Mouse (Mus musculus) hindbrain, postnatal 0 days (tissue): ENCODE data around the gene Slpi. TPM values are rescaled to one million over a fixed set of nuclear protein-coding genes. Genes with fewer than 3 reads are reported as not detected.
A peak's percentile ranks its signal among the peaks of the same experiment; 100 is the strongest.

Experiments used
- ATAC-seq: fragments of 200-750 bp; cut with Nextera tagmentation; 2 replicates; pipeline ENCODE4 v1.8.0; 2017; ENCODE audit warnings: mild to moderate bottlenecking, moderate TSS enrichment, moderate library complexity
- DNase-seq: peaks from one replicate; pipeline ENCODE4 v3.0.0-alpha.2; 2015; ENCODE audit warnings: low spot score
- H3K27ac ChIP-seq: fragments of 300-500 bp; sonication (generic); 2 replicates; pipeline ENCODE4 v1.5.1; 2014; ENCODE audit warnings: mild to moderate bottlenecking
- H3K27me3 ChIP-seq: fragments of 300-500 bp; sonication (generic); 2 replicates; pipeline ENCODE4 v1.6.1; 2014; ENCODE audit warnings: low read length, mixed read lengths; ENCODE audit not compliant: insufficient read depth
- H3K36me3 ChIP-seq: fragments of 300-500 bp; sonication (generic); 2 replicates; pipeline ENCODE4 v1.6.1; 2014; ENCODE audit warnings: low read length, mixed read lengths; ENCODE audit not compliant: insufficient read depth
- H3K4me1 ChIP-seq: fragments of 300-500 bp; sonication (generic); 2 replicates; pipeline ENCODE4 v1.6.1; 2014; ENCODE audit warnings: antibody characterized with exemption, low read length, mixed read lengths; ENCODE audit not compliant: insufficient read depth
- H3K4me2 ChIP-seq: fragments of 300-500 bp; sonication (generic); 2 replicates; pipeline ENCODE4 v1.6.1; 2014; ENCODE audit warnings: low read depth, mild to moderate bottlenecking, low read length, moderate library complexity, mixed read lengths
- H3K4me3 ChIP-seq: fragments of 300-500 bp; sonication (generic); 2 replicates; pipeline ENCODE4 v1.5.1; 2014; ENCODE audit warnings: low read length
- H3K9ac ChIP-seq: fragments of 300-500 bp; sonication (generic); replicated peaks from 2 replicates; pipeline ENCODE4 v1.6.1; 2014; ENCODE audit warnings: mild to moderate bottlenecking, low read length, moderate library complexity, mixed read lengths
- H3K9me3 ChIP-seq: fragments of 300-500 bp; sonication (generic); 2 replicates; pipeline ENCODE4 v1.6.1; 2016; ENCODE audit warnings: low read length, mixed read lengths
- CTCF ChIP-seq: IDR thresholded peaks from 2 replicates; pipeline ENCODE4 v1.5.1; 2016; ENCODE audit warnings: antibody characterized with exemption, control low read depth, low read depth
- WGBS: fragments of 180-500 bp; shearing (Covaris S2); extraction: QIAGEN DNeasy Blood & Tissue Kit; methylation state at CpG from one replicate; pipeline ENCODE4 v1.1.7; 2014; 5-methylcytosine and 5-hydroxymethylcytosine counted together
- polyA plus RNA-seq: library from polyadenylated mRNA; unstranded; fragments of >200 nt; fragmentation: Nextera tagmentation; extraction: Ambion mirVana; gene quantifications from 2 replicates; pipeline ENCODE4 v1.2.1, GENCODE M21; 2015
- total RNA-seq: library from RNA; depleted of rRNA; stranded (reverse); fragments of >200 nt; gene quantifications from 2 replicates; pipeline ENCODE4 v1.2.3, GENCODE M21; 2014

The Slpi gene
- total and polyA plus RNA-seq, 2 experiments from 2014 or later, result 0.40 TPM; not detected in 1

DNA sequence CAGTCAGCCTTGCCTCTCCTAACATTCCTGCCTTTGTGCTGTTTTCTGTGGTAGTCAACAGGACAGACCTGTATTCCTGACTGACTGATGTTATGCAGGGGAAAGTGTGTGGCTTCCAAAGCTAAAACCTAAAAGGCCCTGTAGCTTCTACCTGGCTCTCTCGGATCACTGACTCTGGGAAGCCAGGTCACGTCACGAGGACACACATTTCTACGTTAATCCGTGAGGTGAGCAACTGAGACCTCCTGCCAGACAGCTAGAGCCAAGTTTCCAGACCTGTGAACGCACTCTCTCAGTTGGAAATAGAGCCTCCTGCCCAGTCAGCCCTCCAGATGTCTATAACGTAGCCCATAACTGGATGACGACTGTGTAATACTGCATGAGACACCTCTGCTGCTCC lies 33.1 kb upstream of the Slpi start:
- WGBS, result 82% methylated on average over 8 of the region's 8 CpGs
- no peak for ATAC-seq

DNA sequence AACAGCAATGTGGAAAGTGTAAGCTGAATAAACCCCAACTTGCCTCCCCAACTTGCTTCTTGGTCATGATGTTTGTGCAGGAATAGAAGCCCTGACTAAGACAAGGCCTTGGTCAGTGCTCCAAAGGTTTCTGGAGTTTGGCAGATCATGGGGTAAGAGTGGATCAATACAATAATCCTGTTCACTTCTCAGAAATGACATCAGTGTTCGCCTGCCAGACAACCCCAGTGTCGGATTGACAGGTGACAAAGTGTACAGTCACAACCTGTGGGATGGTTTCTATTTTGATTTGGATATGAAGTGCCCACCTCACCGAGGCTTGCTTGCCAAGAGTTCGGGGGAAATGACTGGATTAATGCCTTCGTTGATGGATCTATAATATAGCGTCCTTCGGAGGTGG lies 32.4 kb upstream of the Slpi start:
- no peak for ATAC-seq
- no peak for TF ChIP-seq CTCF

More for the DNA sequence above, 33.1 kb upstream of the Slpi start:
- no peak for DNase-seq
- Histone ChIP-seq H3K4me2 (no peak overlapping the region), H3K27ac (no peak overlapping the region), H3K4me1 (no peaks in the 10 kb centered on the region), H3K4me3 (no peak overlapping the region), H3K27me3 (no peaks in the 10 kb centered on the region), H3K36me3 (no peaks in the 10 kb centered on the region), H3K9me3 (no peaks in the 10 kb centered on the region), H3K9ac (no peak overlapping the region)
- no peak for TF ChIP-seq CTCF

DNA sequence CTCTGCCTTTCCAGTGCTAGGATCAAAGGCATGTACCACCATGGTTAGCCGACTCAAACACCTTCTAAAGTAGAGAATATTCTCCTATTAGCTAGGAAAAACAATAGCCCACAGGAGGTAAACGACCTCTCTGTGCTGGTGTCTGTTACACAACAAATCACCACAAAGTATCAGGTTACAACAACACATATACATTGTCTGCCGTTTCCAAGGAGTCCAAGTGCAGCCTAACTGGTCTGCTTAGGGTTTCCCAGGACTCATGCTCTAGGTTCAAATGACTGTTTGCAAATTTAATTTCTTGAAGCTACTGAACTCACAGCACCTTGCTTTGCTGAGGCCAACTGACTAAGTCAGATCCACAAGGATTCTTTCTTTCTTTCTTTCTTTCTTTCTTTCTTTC lies 30.6 kb upstream of the Slpi start:
- H3K4me1 ChIP-seq, result no peaks in the 10 kb centered on the region
- no peaks in the 10 kb centered on the region for H3K27me3 ChIP-seq
- no peak overlapping the region for H3K4me3 ChIP-seq
- ATAC-seq (no peak), DNase-seq (no peak)
- no peak overlapping the region for H3K9ac ChIP-seq
- H3K36me3 ChIP-seq, result no peaks in the 10 kb centered on the region
- no peak overlapping the region for H3K27ac ChIP-seq
- H3K9me3 ChIP-seq, result no peaks in the 10 kb centered on the region
- no peak overlapping the region for H3K4me2 ChIP-seq
- no peak for TF ChIP-seq CTCF
- WGBS, result 4% methylated on average over 3 of the region's 3 CpGs

More for the DNA sequence above, 32.4 kb upstream of the Slpi start:
- Histone ChIP-seq H3K4me1 (no peaks in the 10 kb centered on the region), H3K4me3 (no peak overlapping the region), H3K27me3 (no peaks in the 10 kb centered on the region), H3K4me2 (no peak overlapping the region), H3K9me3 (no peaks in the 10 kb centered on the region), H3K9ac (no peak overlapping the region), H3K27ac (no peak overlapping the region), H3K36me3 (no peaks in the 10 kb centered on the region)
- no peak for DNase-seq
- WGBS, result 91% methylated on average over 7 of the region's 7 CpGs

DNA sequence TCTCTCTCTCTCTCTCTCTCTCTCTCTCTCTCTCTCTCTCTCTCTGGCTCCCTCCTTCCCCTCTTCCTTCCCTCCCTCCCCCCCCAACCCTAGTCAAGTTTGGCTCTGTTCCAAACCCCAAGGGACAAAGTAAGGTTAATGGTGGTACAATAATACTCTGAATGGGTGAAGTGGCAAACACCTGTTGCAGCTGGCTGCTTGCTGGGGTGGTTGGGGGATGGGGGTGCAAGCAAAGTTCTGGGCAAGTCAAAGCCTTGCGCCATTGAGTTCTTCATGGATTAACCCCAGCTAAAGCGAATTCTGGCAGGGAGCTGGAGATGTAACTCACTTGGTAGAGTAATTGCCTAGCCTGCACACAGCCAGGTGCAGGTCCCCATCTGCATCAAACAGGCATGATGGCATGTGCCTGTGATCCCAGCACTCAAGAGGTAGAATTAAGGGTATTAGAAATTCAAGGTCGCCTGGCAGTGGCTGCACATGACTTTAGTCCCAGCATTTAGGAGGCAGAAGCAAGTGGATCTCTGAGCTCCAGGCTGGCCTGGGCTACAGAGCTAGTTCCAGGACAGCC lies 29.5 kb upstream of the Slpi start:
- Histone ChIP-seq H3K9ac (no peak overlapping the region), H3K4me3 (no peak overlapping the region), H3K36me3 (no peaks in the 10 kb centered on the region), H3K4me1 (no peaks in the 10 kb centered on the region), H3K27me3 (no peaks in the 10 kb centered on the region), H3K4me2 (no peak overlapping the region), H3K9me3 (no peaks in the 10 kb centered on the region), H3K27ac (no peak overlapping the region)
- ATAC-seq, result no peak
- WGBS, result 29% methylated on average over 3 of the region's 3 CpGs
- DNase-seq, result no peak
- no peak for TF ChIP-seq CTCF

DNA sequence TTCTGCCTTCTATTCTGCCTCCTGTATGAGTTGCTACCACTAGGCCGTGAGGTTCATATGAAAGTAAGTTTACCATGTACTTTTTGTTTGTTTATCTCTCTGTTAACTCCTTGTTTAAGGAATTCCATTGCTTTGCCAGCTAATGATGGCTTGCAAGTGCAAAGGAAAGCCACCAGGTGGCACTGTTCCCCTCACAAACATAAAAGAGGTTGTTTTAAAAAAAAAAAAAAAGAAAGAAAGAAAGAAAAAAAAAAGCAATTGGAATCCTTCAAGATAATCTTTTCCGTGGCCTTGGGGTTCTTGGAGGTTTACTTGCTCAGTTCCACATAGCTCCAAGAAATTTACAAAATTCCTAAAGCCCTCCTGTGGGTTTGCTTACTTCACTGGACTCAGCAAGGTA lies 28.3 kb upstream of the Slpi start:
- H3K36me3 ChIP-seq, result no peaks in the 10 kb centered on the region
- peak; percentile 78 for TF ChIP-seq CTCF
- 3% methylated on average over 2 of the region's 2 CpGs for WGBS
- no peak for ATAC-seq
- no peaks in the 10 kb centered on the region for H3K4me1 ChIP-seq
- no peaks in the 10 kb centered on the region for H3K27me3 ChIP-seq
- peak; percentile 81 for DNase-seq
- no peak overlapping the region for H3K4me2 ChIP-seq
- H3K9ac ChIP-seq, result no peak overlapping the region
- H3K4me3 ChIP-seq, result no peak overlapping the region
- H3K9me3 ChIP-seq, result no peaks in the 10 kb centered on the region
- H3K27ac ChIP-seq, result no peak overlapping the region

DNA sequence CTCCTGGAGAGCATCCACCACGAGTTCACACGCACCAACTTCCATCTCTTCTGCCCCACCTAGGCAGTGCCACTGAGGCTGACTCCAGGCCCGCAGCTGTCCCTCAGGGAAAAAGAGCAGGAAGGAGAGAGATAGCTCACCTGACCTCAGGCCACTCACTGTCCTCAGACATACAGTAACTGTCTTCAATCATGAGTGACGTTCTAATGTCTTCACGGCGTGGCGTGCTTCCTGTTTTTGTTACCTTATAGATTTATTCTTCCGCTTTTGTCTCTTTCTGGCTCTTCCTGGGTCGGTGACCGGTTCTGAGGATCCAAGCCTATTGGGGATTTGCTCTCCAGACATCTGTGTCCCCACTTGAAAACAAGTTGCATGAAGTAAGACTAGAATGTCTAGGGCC lies 25.7 kb upstream of the Slpi start:
- no peaks in the 10 kb centered on the region for H3K27me3 ChIP-seq
- no peaks in the 10 kb centered on the region for H3K4me1 ChIP-seq
- H3K4me3 ChIP-seq, result no peak overlapping the region
- DNase-seq (no peak), ATAC-seq (peak; percentile 7; the same call in 1 of the 2 replicates)
- no peak overlapping the region for H3K27ac ChIP-seq
- TF ChIP-seq CTCF, result no peak
- H3K9me3 ChIP-seq, result no peaks in the 10 kb centered on the region
- no peak overlapping the region for H3K9ac ChIP-seq
- WGBS, result 72% methylated on average over 10 of the region's 10 CpGs
- peak overlapping the region; percentile 25; the same call in 1 of the 2 replicates for H3K4me2 ChIP-seq
- H3K36me3 ChIP-seq, result no peaks in the 10 kb centered on the region

DNA sequence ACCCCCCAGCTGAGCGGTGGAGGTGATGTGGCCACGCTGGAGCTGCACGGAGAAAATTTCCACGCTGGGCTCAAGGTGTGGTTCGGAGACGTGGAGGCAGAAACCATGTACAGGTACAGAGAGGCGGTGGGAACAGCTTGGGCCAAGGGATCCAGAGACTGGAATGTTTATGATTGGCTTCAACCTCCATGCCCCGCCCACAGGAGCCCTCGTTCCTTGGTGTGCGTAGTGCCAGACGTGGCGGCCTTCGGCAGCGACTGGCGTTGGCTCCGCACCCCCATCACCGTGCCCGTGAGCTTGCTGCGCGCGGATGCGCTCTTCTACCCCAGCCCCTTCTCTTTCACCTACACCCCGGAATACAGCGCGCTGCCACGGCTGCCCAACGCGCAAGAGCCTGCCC lies 25.3 kb upstream of the Slpi start:
- ATAC-seq (peak; percentile 51; the same call in 1 of the 2 replicates), DNase-seq (no peak)
- Histone ChIP-seq H3K27ac (no peak overlapping the region), H3K9ac (peak overlapping the region; percentile 15; the same call in 1 of the 2 replicates), H3K4me1 (no peaks in the 10 kb centered on the region), H3K4me3 (no peak overlapping the region), H3K27me3 (no peaks in the 10 kb centered on the region), H3K9me3 (no peaks in the 10 kb centered on the region), H3K4me2 (peak overlapping the region; percentile 25; the same call in 1 of the 2 replicates), H3K36me3 (no peaks in the 10 kb centered on the region)
- WGBS, result 29% methylated on average over 28 of the region's 28 CpGs
- TF ChIP-seq CTCF, result no peak
